8 mouse cellular contexts compared by ENCODE assay signal in genomic region chr12:81860308-81861181, GRCm38 (mm10). TPM values are rescaled to one million over a fixed set of nuclear protein-coding genes. Genes with fewer than 3 reads are reported as not detected.
DNase-seq lines count a peak whose midpoint lies in the region; ATAC-seq and TF ChIP-seq lines count a peak whose summit lies in the region.

No protein-coding gene starts in this region.

- peak overlapping the region; percentile 95 for H3K9ac ChIP-seq in embryonic facial prominence, embryonic 14.5 days (ENCODE audit: low read depth, low read length)
- peak overlapping the region; percentile 99 for H3K9ac ChIP-seq in heart, embryonic 12.5 days
- peak overlapping the region; percentile 98 for H3K9ac ChIP-seq in kidney, embryonic 16.5 days (replicated peaks; ENCODE audit: low read length)
- peak overlapping the region; percentile 68 for H3K9ac ChIP-seq in liver, embryonic 16.5 days (ENCODE audit: low read depth, low read length)
- peak overlapping the region; percentile 94 for H3K9ac ChIP-seq in neural tube, embryonic 11.5 days (ENCODE audit: low read length)
- H3K9ac ChIP-seq in stomach, postnatal 0 days (ENCODE audit: low read length): peak overlapping the region; percentile 94

- H3K4me1 ChIP-seq in embryonic facial prominence, embryonic 14.5 days (ENCODE audit: control insufficient read depth, insufficient read depth, low read length): peaks cover 39% of the 10 kb centered on the region
- H3K4me1 ChIP-seq in heart, embryonic 12.5 days (replicated peaks): peaks cover 50% of the 10 kb centered on the region
- peaks cover 32% of the 10 kb centered on the region for H3K4me1 ChIP-seq in kidney, embryonic 16.5 days (ENCODE audit: insufficient read depth, low read length)
- H3K4me1 ChIP-seq in liver, embryonic 16.5 days (ENCODE audit: control insufficient read depth, low read depth, low read length): peaks cover 10% of the 10 kb centered on the region
- H3K4me1 ChIP-seq in neural tube, embryonic 11.5 days (ENCODE audit: control insufficient read depth, insufficient read depth, low read length): peaks cover 18% of the 10 kb centered on the region
- 0 out of 2 replicates have a peak, but pooled peaks cover 6% of the 10 kb centered on the region for H3K4me1 ChIP-seq in stomach, postnatal 0 days (replicated peaks; ENCODE audit: control insufficient read depth, insufficient read depth)

- peak; percentile 76 to 79 for DNase-seq in B cell, adult 2 months
- DNase-seq in adrenal gland, postnatal 25 days: peak; percentile 67
- peak; percentile 65 for DNase-seq in embryonic facial prominence, embryonic 14.5 days (ENCODE audit: low spot score)
- peak; percentile 69 for DNase-seq in neural tube, embryonic 11.5 days (ENCODE audit: low spot score)
- DNase-seq in stomach, postnatal 0 days (ENCODE audit: low spot score): peak; percentile 72

- H3K36me3 ChIP-seq in embryonic facial prominence, embryonic 14.5 days (ENCODE audit: control insufficient read depth, insufficient read depth, low read length): no peaks in the 10 kb centered on the region
- no peaks in the 10 kb centered on the region for H3K36me3 ChIP-seq in heart, embryonic 12.5 days
- H3K36me3 ChIP-seq in kidney, embryonic 16.5 days (ENCODE audit: insufficient read depth, low read length): no peaks in the 10 kb centered on the region
- no peaks in the 10 kb centered on the region for H3K36me3 ChIP-seq in liver, embryonic 16.5 days (ENCODE audit: control insufficient read depth, insufficient read depth)
- no peaks in the 10 kb centered on the region for H3K36me3 ChIP-seq in neural tube, embryonic 11.5 days (ENCODE audit: control insufficient read depth, insufficient read depth, low read length)
- no peaks in the 10 kb centered on the region for H3K36me3 ChIP-seq in stomach, postnatal 0 days (ENCODE audit: control insufficient read depth, insufficient read depth, low read length)

- peak; percentile 74 for ATAC-seq in embryonic facial prominence, embryonic 14.5 days (ENCODE audit: low read depth)
- ATAC-seq in heart, embryonic 12.5 days (ENCODE audit: insufficient number of reproducible peaks, low FRiP score): peak; percentile 53
- peak; percentile 81 for ATAC-seq in kidney, embryonic 16.5 days (ENCODE audit: low FRiP score, low TSS enrichment)
- ATAC-seq in liver, embryonic 16.5 days (ENCODE audit: low read depth): peak; percentile 36
- peak; percentile 78 for ATAC-seq in neural tube, embryonic 11.5 days (ENCODE audit: insufficient read depth, low FRiP score, low TSS enrichment)
- ATAC-seq in stomach, postnatal 0 days (ENCODE audit: low FRiP score, low TSS enrichment): peak; percentile 58

- no peaks in the 10 kb centered on the region for H3K9me3 ChIP-seq in embryonic facial prominence, embryonic 14.5 days (ENCODE audit: control insufficient read depth, low read length)
- H3K9me3 ChIP-seq in heart, embryonic 12.5 days (replicated peaks): no peaks in the 10 kb centered on the region
- H3K9me3 ChIP-seq in kidney, embryonic 16.5 days (ENCODE audit: low read length): no peaks in the 10 kb centered on the region
- H3K9me3 ChIP-seq in liver, embryonic 16.5 days (replicated peaks; ENCODE audit: control insufficient read depth, low read length): no peaks in the 10 kb centered on the region
- H3K9me3 ChIP-seq in neural tube, embryonic 11.5 days (ENCODE audit: control insufficient read depth, low read length): no peaks in the 10 kb centered on the region
- no peaks in the 10 kb centered on the region for H3K9me3 ChIP-seq in stomach, postnatal 0 days (ENCODE audit: control insufficient read depth, low read length)

- no peak for TF ChIP-seq EP300 in stomach, postnatal 0 days (optimal IDR thresholded peaks at IDR 0.05)

- peak overlapping the region; percentile 67 for H3K4me2 ChIP-seq in embryonic facial prominence, embryonic 14.5 days (ENCODE audit: low read depth, low read length)
- H3K4me2 ChIP-seq in heart, embryonic 12.5 days: peak overlapping the region; percentile 75
- H3K4me2 ChIP-seq in kidney, embryonic 16.5 days (replicated peaks; ENCODE audit: low read depth, low read length): peak overlapping the region; percentile 64
- peak overlapping the region; percentile 78 for H3K4me2 ChIP-seq in liver, embryonic 16.5 days (ENCODE audit: low read depth, low read length)
- peak overlapping the region; percentile 58 for H3K4me2 ChIP-seq in neural tube, embryonic 11.5 days (ENCODE audit: low read depth)
- H3K4me2 ChIP-seq in stomach, postnatal 0 days (replicated peaks; ENCODE audit: low read depth): peak overlapping the region; percentile 73

- peak; percentile 41 for TF ChIP-seq CTCF in stomach, postnatal 0 days (IDR thresholded peaks at IDR 0.05; ENCODE audit: low read depth)

- H3K4me3 ChIP-seq in embryonic facial prominence, embryonic 14.5 days (ENCODE audit: low read depth, low read length): peak overlapping the region; percentile 98
- peak overlapping the region; percentile 96 for H3K4me3 ChIP-seq in heart, embryonic 12.5 days
- peak overlapping the region; percentile 92 for H3K4me3 ChIP-seq in kidney, embryonic 16.5 days (ENCODE audit: low read length)
- H3K4me3 ChIP-seq in liver, embryonic 16.5 days (ENCODE audit: low read depth, low read length): peak overlapping the region; percentile 72
- H3K4me3 ChIP-seq in neural tube, embryonic 11.5 days (ENCODE audit: low read depth, low read length): peak overlapping the region; percentile 98
- H3K4me3 ChIP-seq in stomach, postnatal 0 days (ENCODE audit: low read depth, low read length): peak overlapping the region; percentile 99

- no peaks in the 10 kb centered on the region for H3K27me3 ChIP-seq in embryonic facial prominence, embryonic 14.5 days (replicated peaks; ENCODE audit: control insufficient read depth, insufficient read depth, low read length)
- no peaks in the 10 kb centered on the region for H3K27me3 ChIP-seq in heart, embryonic 12.5 days (replicated peaks)
- H3K27me3 ChIP-seq in kidney, embryonic 16.5 days (ENCODE audit: insufficient read depth, low read length): no peaks in the 10 kb centered on the region
- peaks cover 32% of the 10 kb centered on the region for H3K27me3 ChIP-seq in liver, embryonic 16.5 days (ENCODE audit: control insufficient read depth, insufficient read depth, low read depth, low read length)
- H3K27me3 ChIP-seq in neural tube, embryonic 11.5 days (ENCODE audit: control insufficient read depth, insufficient read depth, low read length): no peaks in the 10 kb centered on the region
- no peaks in the 10 kb centered on the region for H3K27me3 ChIP-seq in stomach, postnatal 0 days (ENCODE audit: control insufficient read depth, insufficient read depth, low read length)

- 0% methylated on average over 50 of the region's 107 CpGs for WGBS in embryonic facial prominence, embryonic 14.5 days
- WGBS in heart, embryonic 12.5 days: under 1% methylated on average over 107 of the region's 107 CpGs
- under 1% methylated on average over 99 of the region's 107 CpGs for WGBS in kidney, embryonic 16.5 days
- under 1% methylated on average over 107 of the region's 107 CpGs for WGBS in liver, embryonic 16.5 days (ENCODE audit: insufficient replicate concordance)
- under 1% methylated on average over 100 of the region's 107 CpGs for WGBS in neural tube, embryonic 11.5 days
- WGBS in stomach, postnatal 0 days: under 1% methylated on average over 82 of the region's 107 CpGs

- peak overlapping the region; percentile 90 for H3K27ac ChIP-seq in embryonic facial prominence, embryonic 14.5 days (replicated peaks; ENCODE audit: low read depth, low read length)
- H3K27ac ChIP-seq in heart, embryonic 12.5 days (ENCODE audit: poor library complexity, severe bottlenecking): peak overlapping the region; percentile 99
- H3K27ac ChIP-seq in kidney, embryonic 16.5 days (ENCODE audit: low read length): peak overlapping the region; percentile 89
- H3K27ac ChIP-seq in liver, embryonic 16.5 days (ENCODE audit: low read length): peak overlapping the region; percentile 22
- peak overlapping the region; percentile 89 for H3K27ac ChIP-seq in neural tube, embryonic 11.5 days (ENCODE audit: low read depth, low read length)
- peak overlapping the region; percentile 93 for H3K27ac ChIP-seq in stomach, postnatal 0 days (replicated peaks)

RNA-seq across cellular contexts. Expression of gene Pcnx, which starts 0.7 kb away (rescaled TPM):
- total RNA-seq in adrenal gland, postnatal 25 days (2021): 64.0 and 72.0 TPM in 2 replicates
- polyA plus RNA-seq in embryonic facial prominence, embryonic 14.5 days (2014; fragmentation: Nextera tagmentation; extraction: Ambion mirVana): 16.7 and 20.0 TPM in 2 replicates
- 17.8 and 19.1 TPM in 2 replicates for polyA plus RNA-seq in heart, embryonic 12.5 days (2016; fragmentation: Nextera tagmentation; extraction: Ambion mirVana)
- 9.1 and 12.5 TPM in 2 replicates for polyA plus RNA-seq in kidney, embryonic 16.5 days (2015; fragmentation: Nextera tagmentation; extraction: Ambion mirVana)
- 1.1 and 2.3 TPM in 2 replicates for polyA plus RNA-seq in liver, embryonic 16.5 days (2015; fragmentation: Nextera tagmentation; extraction: Ambion mirVana)
- 10.3 and 11.0 TPM in 2 replicates for polyA plus RNA-seq in neural tube, embryonic 11.5 days (2014; fragmentation: Nextera tagmentation; extraction: Ambion mirVana)
- polyA plus RNA-seq in stomach, postnatal 0 days (2015; fragmentation: Nextera tagmentation; extraction: Ambion mirVana): 5.1 TPM in 2 replicates

Comparison
In these comparisons a context has a peak if more than half of its experiments do, and no peak if none do; other contexts are left out.
1. Peak in every context shown above with its lines: DNase-seq, ATAC-seq, H3K4me3 ChIP-seq and H3K27ac ChIP-seq.
2. H3K27ac ChIP-seq: peak in every context shown above with its lines; median percentile 99 in heart, embryonic 12.5 days; 93 in stomach, postnatal 0 days; 90 in embryonic facial prominence, embryonic 14.5 days; 89 in kidney, embryonic 16.5 days; 89 in neural tube, embryonic 11.5 days; 22 in liver, embryonic 16.5 days.